Mouse (Mus musculus): Measurements from ENCODE around the gene Wdr44. TPM values are rescaled to one million over a fixed set of nuclear protein-coding genes. Genes with fewer than 3 reads are reported as not detected.

Wdr44 gene
- polyA plus RNA-seq (2014; fragmentation: Nextera tagmentation; extraction: Ambion mirVana), result 5.2 and 5.3 TPM in 2 replicates

DNA sequence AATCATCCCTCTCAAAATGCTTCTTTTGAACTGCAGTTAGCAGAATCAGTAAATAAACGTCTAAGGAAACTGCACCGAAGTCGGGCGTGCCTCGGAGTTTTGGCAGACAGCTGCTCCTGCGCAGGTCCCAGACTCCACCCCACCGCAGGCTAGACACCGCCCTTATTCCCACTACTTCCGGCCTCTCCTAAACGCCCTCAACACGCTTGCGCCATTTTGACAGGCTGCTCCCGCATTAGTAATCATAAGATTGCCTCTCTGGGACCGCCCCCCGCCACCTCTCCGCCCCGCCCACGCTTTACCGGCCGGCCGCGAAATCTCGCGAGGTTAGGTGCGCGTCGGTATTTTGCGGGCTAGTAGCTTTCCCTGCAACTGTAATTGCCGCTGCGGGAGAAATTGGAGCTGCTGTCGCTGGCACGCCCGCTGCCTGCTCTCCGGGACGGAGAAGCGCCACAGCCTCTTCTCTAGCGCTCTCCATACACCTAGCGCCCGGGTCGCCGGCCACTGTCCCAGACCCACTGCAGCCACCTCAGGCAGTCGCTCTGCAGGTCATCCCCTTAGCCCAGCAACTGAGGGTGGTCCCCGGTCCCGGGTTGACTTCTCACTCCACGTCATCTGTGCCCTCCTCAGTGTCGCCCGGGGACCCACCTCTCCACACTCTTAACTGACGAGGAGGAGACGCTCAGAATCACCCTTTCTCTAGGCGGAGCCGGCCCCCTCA, at the start of gene Wdr44:
TSS of gene Wdr44 (plus strand) at position 330 of the 721 bp plus-strand sequence.
- no peaks in the 10 kb centered on the region for H3K9me3 ChIP-seq (replicated peaks; ENCODE audit: control insufficient read depth, low read length)
- H3K27ac ChIP-seq (replicated peaks; ENCODE audit: low read depth, low read length), result peak within 1 kb of the TSS; percentile 52
- DNase-seq (ENCODE audit: low spot score) (peak; percentile 87), ATAC-seq (replicated peaks; ENCODE audit: insufficient number of reproducible peaks, low FRiP score, low TSS enrichment, low read depth) (peak; percentile 99)
- H3K4me2 ChIP-seq (ENCODE audit: low read depth, low read length), result peak within 1 kb of the TSS; percentile 52
- no peaks in the 10 kb centered on the region for H3K4me1 ChIP-seq (ENCODE audit: control insufficient read depth, insufficient read depth, low read length)
- no peaks in the 10 kb centered on the region for H3K36me3 ChIP-seq (replicated peaks; ENCODE audit: control insufficient read depth, insufficient read depth, low read depth, low read length)
- H3K4me3 ChIP-seq (ENCODE audit: low read depth, low read length), result peak within 1 kb of the TSS; percentile 59
- peak within 1 kb of the TSS; percentile 58 for H3K9ac ChIP-seq (replicated peaks; ENCODE audit: low read length)
- 13% methylated on average over 51 of the region's 51 CpGs for whole genome bisulfite sequencing
- H3K27me3 ChIP-seq (ENCODE audit: control insufficient read depth, insufficient read depth, low read length), result no peaks in the 10 kb centered on the region

GRCm38 (mm10) chrX:23648371-23648770, 44.5 kb upstream of the Wdr44 start:
- Histone ChIP-seq H3K36me3 (replicated peaks; ENCODE audit: control insufficient read depth, insufficient read depth, low read depth, low read length) (no peaks in the 10 kb centered on the region), H3K27me3 (ENCODE audit: control insufficient read depth, insufficient read depth, low read length) (no peaks in the 10 kb centered on the region), H3K9me3 (replicated peaks; ENCODE audit: control insufficient read depth, low read length) (no peaks in the 10 kb centered on the region), H3K4me3 (ENCODE audit: low read depth, low read length) (no peak overlapping the region), H3K4me2 (ENCODE audit: low read depth, low read length) (no peak overlapping the region), H3K4me1 (ENCODE audit: control insufficient read depth, insufficient read depth, low read length) (no peaks in the 10 kb centered on the region), H3K27ac (replicated peaks; ENCODE audit: low read depth, low read length) (no peak overlapping the region), H3K9ac (replicated peaks; ENCODE audit: low read length) (no peak overlapping the region)
- no peak for DNase-seq (ENCODE audit: low spot score)
- no peak for ATAC-seq (replicated peaks; ENCODE audit: insufficient number of reproducible peaks, low FRiP score, low TSS enrichment, low read depth)
- whole genome bisulfite sequencing, result 93% methylated on average over 1 of the region's 1 CpGs

GRCm38 (mm10) chrX:23662216-23662615, 30.6 kb upstream of the Wdr44 start:
- no peak overlapping the region for H3K9ac ChIP-seq (replicated peaks; ENCODE audit: low read length)
- H3K4me2 ChIP-seq (ENCODE audit: low read depth, low read length), result no peak overlapping the region
- H3K9me3 ChIP-seq (replicated peaks; ENCODE audit: control insufficient read depth, low read length), result no peaks in the 10 kb centered on the region
- no peak overlapping the region for H3K27ac ChIP-seq (replicated peaks; ENCODE audit: low read depth, low read length)
- DNase-seq (ENCODE audit: low spot score) (no peak), ATAC-seq (replicated peaks; ENCODE audit: insufficient number of reproducible peaks, low FRiP score, low TSS enrichment, low read depth) (no peak)
- H3K36me3 ChIP-seq (replicated peaks; ENCODE audit: control insufficient read depth, insufficient read depth, low read depth, low read length), result no peaks in the 10 kb centered on the region
- no peak overlapping the region for H3K4me3 ChIP-seq (ENCODE audit: low read depth, low read length)
- H3K4me1 ChIP-seq (ENCODE audit: control insufficient read depth, insufficient read depth, low read length), result no peaks in the 10 kb centered on the region
- WGBS, result 94% methylated on average over 1 of the region's 1 CpGs
- no peaks in the 10 kb centered on the region for H3K27me3 ChIP-seq (ENCODE audit: control insufficient read depth, insufficient read depth, low read length)

- DNase-seq (ENCODE audit: low spot score) (no peak), ATAC-seq (replicated peaks; ENCODE audit: insufficient number of reproducible peaks, low FRiP score, low TSS enrichment, low read depth) (no peak)
- H3K4me3 ChIP-seq (ENCODE audit: low read depth, low read length), result no peak overlapping the region
- H3K9me3 ChIP-seq (replicated peaks; ENCODE audit: control insufficient read depth, low read length), result no peaks in the 10 kb centered on the region
- 71% methylated on average over 2 of the region's 2 CpGs for WGBS
- no peak overlapping the region for H3K9ac ChIP-seq (replicated peaks; ENCODE audit: low read length)
- H3K27ac ChIP-seq (replicated peaks; ENCODE audit: low read depth, low read length), result no peak overlapping the region
- H3K4me2 ChIP-seq (ENCODE audit: low read depth, low read length), result no peak overlapping the region
- no peaks in the 10 kb centered on the region for H3K4me1 ChIP-seq (ENCODE audit: control insufficient read depth, insufficient read depth, low read length)
- H3K36me3 ChIP-seq (replicated peaks; ENCODE audit: control insufficient read depth, insufficient read depth, low read depth, low read length), result no peaks in the 10 kb centered on the region
- H3K27me3 ChIP-seq (ENCODE audit: control insufficient read depth, insufficient read depth, low read length), result no peaks in the 10 kb centered on the region
Measured at GRCm38 (mm10) chrX:23673193-23673592, 19.7 kb upstream of the Wdr44 start.

GRCm38 (mm10) chrX:23675450-23675849, 17.4 kb upstream of the Wdr44 start:
- no peak overlapping the region for H3K4me2 ChIP-seq (ENCODE audit: low read depth, low read length)
- H3K36me3 ChIP-seq (replicated peaks; ENCODE audit: control insufficient read depth, insufficient read depth, low read depth, low read length), result no peaks in the 10 kb centered on the region
- 56% methylated on average over 1 of the region's 1 CpGs for WGBS
- no peak overlapping the region for H3K9ac ChIP-seq (replicated peaks; ENCODE audit: low read length)
- no peaks in the 10 kb centered on the region for H3K4me1 ChIP-seq (ENCODE audit: control insufficient read depth, insufficient read depth, low read length)
- ATAC-seq (replicated peaks; ENCODE audit: insufficient number of reproducible peaks, low FRiP score, low TSS enrichment, low read depth) (no peak), DNase-seq (ENCODE audit: low spot score) (no peak)
- no peak overlapping the region for H3K4me3 ChIP-seq (ENCODE audit: low read depth, low read length)
- H3K27ac ChIP-seq (replicated peaks; ENCODE audit: low read depth, low read length), result no peak overlapping the region
- no peaks in the 10 kb centered on the region for H3K27me3 ChIP-seq (ENCODE audit: control insufficient read depth, insufficient read depth, low read length)
- H3K9me3 ChIP-seq (replicated peaks; ENCODE audit: control insufficient read depth, low read length), result no peaks in the 10 kb centered on the region

GRCm38 (mm10) chrX:23676583-23676982, 16.3 kb upstream of the Wdr44 start:
- H3K9me3 ChIP-seq (replicated peaks; ENCODE audit: control insufficient read depth, low read length), result no peaks in the 10 kb centered on the region
- no peak overlapping the region for H3K27ac ChIP-seq (replicated peaks; ENCODE audit: low read depth, low read length)
- no peaks in the 10 kb centered on the region for H3K4me1 ChIP-seq (ENCODE audit: control insufficient read depth, insufficient read depth, low read length)
- DNase-seq (ENCODE audit: low spot score) (no peak), ATAC-seq (replicated peaks; ENCODE audit: insufficient number of reproducible peaks, low FRiP score, low TSS enrichment, low read depth) (no peak)
- WGBS, result 73% methylated on average over 2 of the region's 2 CpGs
- H3K4me3 ChIP-seq (ENCODE audit: low read depth, low read length), result no peak overlapping the region
- no peaks in the 10 kb centered on the region for H3K36me3 ChIP-seq (replicated peaks; ENCODE audit: control insufficient read depth, insufficient read depth, low read depth, low read length)
- no peak overlapping the region for H3K9ac ChIP-seq (replicated peaks; ENCODE audit: low read length)
- H3K4me2 ChIP-seq (ENCODE audit: low read depth, low read length), result no peak overlapping the region
- no peaks in the 10 kb centered on the region for H3K27me3 ChIP-seq (ENCODE audit: control insufficient read depth, insufficient read depth, low read length)

GRCm38 (mm10) chrX:23677511-23677910, 15.3 kb upstream of the Wdr44 start:
- no peaks in the 10 kb centered on the region for H3K36me3 ChIP-seq (replicated peaks; ENCODE audit: control insufficient read depth, insufficient read depth, low read depth, low read length)
- no peak for ATAC-seq (replicated peaks; ENCODE audit: insufficient number of reproducible peaks, low FRiP score, low TSS enrichment, low read depth)
- no peak for DNase-seq (ENCODE audit: low spot score)
- H3K9ac ChIP-seq (replicated peaks; ENCODE audit: low read length), result no peak overlapping the region
- no peaks in the 10 kb centered on the region for H3K4me1 ChIP-seq (ENCODE audit: control insufficient read depth, insufficient read depth, low read length)
- no peak overlapping the region for H3K27ac ChIP-seq (replicated peaks; ENCODE audit: low read depth, low read length)
- 73% methylated on average over 2 of the region's 2 CpGs for WGBS
- H3K9me3 ChIP-seq (replicated peaks; ENCODE audit: control insufficient read depth, low read length), result no peaks in the 10 kb centered on the region
- no peak overlapping the region for H3K4me3 ChIP-seq (ENCODE audit: low read depth, low read length)
- no peak overlapping the region for H3K4me2 ChIP-seq (ENCODE audit: low read depth, low read length)
- H3K27me3 ChIP-seq (ENCODE audit: control insufficient read depth, insufficient read depth, low read length), result no peaks in the 10 kb centered on the region

GRCm38 (mm10) chrX:23692336-23692721, 522 bp upstream of the Wdr44 start:
- Histone ChIP-seq H3K4me3 (ENCODE audit: low read depth, low read length) (peak overlapping the region; percentile 59), H3K36me3 (replicated peaks; ENCODE audit: control insufficient read depth, insufficient read depth, low read depth, low read length) (no peaks in the 10 kb centered on the region), H3K9me3 (replicated peaks; ENCODE audit: control insufficient read depth, low read length) (no peaks in the 10 kb centered on the region), H3K4me1 (ENCODE audit: control insufficient read depth, insufficient read depth, low read length) (no peaks in the 10 kb centered on the region), H3K4me2 (ENCODE audit: low read depth, low read length) (peak overlapping the region; percentile 5), H3K27ac (replicated peaks; ENCODE audit: low read depth, low read length) (no peak overlapping the region), H3K9ac (replicated peaks; ENCODE audit: low read length) (no peak overlapping the region), H3K27me3 (ENCODE audit: control insufficient read depth, insufficient read depth, low read length) (no peaks in the 10 kb centered on the region)
- DNase-seq (ENCODE audit: low spot score), result no peak
- ATAC-seq (replicated peaks; ENCODE audit: insufficient number of reproducible peaks, low FRiP score, low TSS enrichment, low read depth), result peak; percentile 35; the same call in 1 of the 2 replicates
- WGBS, result 16% methylated on average over 5 of the region's 5 CpGs
